Mouse (Mus musculus) CH12.LX (cell line): ENCODE data around the gene Ankrd11.

Experiments used
- CHD2 ChIP-seq: IDR thresholded peaks from 2 replicates; pipeline ENCODE4 v1.6.1; 2011; ENCODE audit warnings: low read length, improper control_type of control experiment
- CTCF ChIP-seq, 2 experiments: IDR thresholded peaks in 1 of 2; conservative IDR thresholded peaks in 1 of 2; 2 replicates each; pipeline ENCODE4 v1.5.1; 2011 to 2012; ENCODE audit warnings: low read depth in 2 of 2, low read length in 2 of 2, improper control_type of control experiment in 1 of 2, inconsistent platforms in 1 of 2, mild to moderate bottlenecking in 1 of 2, moderate library complexity in 1 of 2
- EP300 ChIP-seq: IDR thresholded peaks from 2 replicates; pipeline ENCODE4 v1.6.1; 2011; ENCODE audit warnings: low read length, improper control_type of control experiment
- JUN ChIP-seq: IDR thresholded peaks from 2 replicates; pipeline ENCODE4 v1.6.1; 2011; ENCODE audit warnings: low read depth, mild to moderate bottlenecking, low read length, improper control_type of control experiment, moderate library complexity; ENCODE audit not compliant: insufficient read depth
- KAT2A ChIP-seq: IDR thresholded peaks from 2 replicates; pipeline ENCODE4 v1.6.1; 2012; ENCODE audit warnings: low read length, improper control_type of control experiment, inconsistent platforms; ENCODE audit not compliant: insufficient replicate concordance
- MAZ ChIP-seq: IDR thresholded peaks from 2 replicates; pipeline ENCODE4 v1.6.1; 2012; ENCODE audit warnings: low read depth, mild to moderate bottlenecking, inconsistent platforms, low read length, improper control_type of control experiment, moderate library complexity
- MXI1 ChIP-seq: IDR thresholded peaks from 2 replicates; pipeline ENCODE4 v1.6.1; 2011; ENCODE audit warnings: mild to moderate bottlenecking, low read depth, low read length, improper control_type of control experiment
- POLR2A ChIP-seq: IDR thresholded peaks from 2 replicates; pipeline ENCODE4 v1.6.1; 2011; ENCODE audit warnings: low read depth, mild to moderate bottlenecking, improper control_type of control experiment, low read length
- ZC3H11A ChIP-seq: IDR thresholded peaks from 2 replicates; pipeline ENCODE4 v1.6.1; 2012; ENCODE audit warnings: low read depth, mild to moderate bottlenecking, inconsistent platforms, low read length, improper control_type of control experiment

GRCm38 (mm10) chr8:123005805-123006204 is 36.3 kb downstream of the Ankrd11 start:
- no peak for TF ChIP-seq POLR2A
- no peak for TF ChIP-seq MAZ
- no peak for TF ChIP-seq EP300
- no peak for TF ChIP-seq JUN
- TF ChIP-seq CHD2 = no peak
- TF ChIP-seq CTCF (conservative IDR thresholded peaks at IDR 0.05 in 1 of 2, IDR thresholded peaks at IDR 0.05 in 1 of 2; ENCODE audit: low read depth in 2 of 2, low read length in 2 of 2) = no peak
- no peak for TF ChIP-seq KAT2A
- no peak for TF ChIP-seq ZC3H11A
- TF ChIP-seq MXI1 = no peak
